Mouse (Mus musculus) limb, embryonic 11.5 days (tissue): Measurements from ENCODE around the gene Cdca7. TPM values are rescaled to one million over a fixed set of nuclear protein-coding genes. Genes with fewer than 3 reads are reported as not detected.

Experiments used
- ATAC-seq: fragments of 200-750 bp; cut with Nextera tagmentation; 2 replicates; pipeline ENCODE4 v1.8.0; 2017; ENCODE audit warnings: low read depth; ENCODE audit not compliant: insufficient number of reproducible peaks, low FRiP score, low TSS enrichment
- DNase-seq: peaks from one replicate; pipeline ENCODE4 v3.0.0-alpha.2; 2015; ENCODE audit warnings: low spot score
- H3K27ac ChIP-seq: fragments of 300-500 bp; sonication (generic); replicated peaks from 2 replicates; pipeline ENCODE4 v1.5.1; 2014; ENCODE audit warnings: low read depth, mild to moderate bottlenecking, low read length
- H3K27me3 ChIP-seq: fragments of 300-500 bp; sonication (generic); 2 replicates; pipeline ENCODE4 v1.6.1; 2014; ENCODE audit warnings: mild to moderate bottlenecking, low read length, mixed read lengths; ENCODE audit not compliant: control insufficient read depth, insufficient read depth
- H3K36me3 ChIP-seq: fragments of 300-500 bp; sonication (generic); 2 replicates; pipeline ENCODE4 v1.6.1; 2014; ENCODE audit warnings: mild to moderate bottlenecking, low read length, moderate library complexity, mixed read lengths; ENCODE audit not compliant: control insufficient read depth, insufficient read depth
- H3K4me1 ChIP-seq: fragments of 300-500 bp; sonication (generic); 2 replicates; pipeline ENCODE4 v1.6.1; 2014; ENCODE audit warnings: low read length, mixed read lengths; ENCODE audit not compliant: control insufficient read depth, insufficient read depth
- H3K4me2 ChIP-seq: fragments of 300-500 bp; sonication (generic); 2 replicates; pipeline ENCODE4 v1.6.1; 2014; ENCODE audit warnings: low read depth, mild to moderate bottlenecking, moderate library complexity; ENCODE audit not compliant: severe bottlenecking
- H3K4me3 ChIP-seq: fragments of 300-500 bp; sonication (generic); 2 replicates; pipeline ENCODE4 v1.5.1; 2014; ENCODE audit warnings: low read depth, low read length
- H3K9ac ChIP-seq: fragments of 300-500 bp; sonication (generic); 2 replicates; pipeline ENCODE4 v1.6.1; 2014; ENCODE audit warnings: mild to moderate bottlenecking, low read length
- H3K9me3 ChIP-seq: fragments of 300-500 bp; sonication (generic); 2 replicates; pipeline ENCODE4 v1.6.1; 2016; ENCODE audit warnings: low read length; ENCODE audit not compliant: control insufficient read depth
- WGBS: fragments of 180-500 bp; shearing (Covaris S2); extraction: QIAGEN DNeasy Blood & Tissue Kit; methylation state at CpG from one replicate; pipeline ENCODE4 v1.1.7; 2014; 5-methylcytosine and 5-hydroxymethylcytosine counted together
- polyA plus RNA-seq: library from polyadenylated mRNA; unstranded; fragments of >200 nt; fragmentation: Nextera tagmentation; extraction: Ambion mirVana; gene quantifications from 2 replicates; pipeline ENCODE4 v1.2.1, GENCODE M21; 2014

The Cdca7 gene
- polyA plus RNA-seq, 1 experiment from 2014 or later = 278 TPM

GRCm38 (mm10) chr2:72524022-72524421 is 48.1 kb downstream of the Cdca7 start:
- 23% methylated on average over 12 of the region's 12 CpGs for WGBS
- Histone ChIP-seq H3K9me3 (no peaks in the 10 kb centered on the region), H3K27me3 (no peaks in the 10 kb centered on the region), H3K4me2 (no peak overlapping the region), H3K36me3 (no peaks in the 10 kb centered on the region), H3K27ac (no peak overlapping the region), H3K9ac (no peak overlapping the region), H3K4me3 (no peak overlapping the region), H3K4me1 (0 out of 2 replicates have a peak, but pooled peaks cover 4% of the 10 kb centered on the region)
- DNase-seq = no peak
- ATAC-seq = no peak

GRCm38 (mm10) chr2:72525556-72525955 is 49.6 kb downstream of the Cdca7 start:
- DNase-seq (no peak), ATAC-seq (no peak)
- Histone ChIP-seq H3K4me2 (no peak overlapping the region), H3K4me1 (0 out of 2 replicates have a peak, but pooled peaks cover 4% of the 10 kb centered on the region), H3K9ac (no peak overlapping the region), H3K36me3 (no peaks in the 10 kb centered on the region), H3K9me3 (no peaks in the 10 kb centered on the region), H3K4me3 (no peak overlapping the region), H3K27me3 (no peaks in the 10 kb centered on the region), H3K27ac (no peak overlapping the region)
- WGBS = 81% methylated on average over 3 of the region's 3 CpGs

DNA sequence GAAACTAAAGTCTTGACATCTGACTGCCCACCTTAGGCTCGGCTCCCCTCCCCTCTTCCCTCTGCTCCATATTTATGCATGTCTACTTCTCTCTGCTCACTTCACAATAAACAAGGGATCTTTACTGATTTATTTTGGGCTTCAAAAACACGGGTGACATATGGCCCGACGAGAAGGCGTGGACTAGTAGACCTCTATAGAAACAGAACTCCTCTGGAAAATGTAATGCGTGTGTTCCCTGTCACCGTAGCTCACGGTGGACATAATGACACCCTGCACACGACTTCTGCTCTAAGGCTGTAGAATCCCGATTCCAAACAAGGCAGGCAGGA is 53.0 kb downstream of the Cdca7 start:
- no peak overlapping the region for H3K4me2 ChIP-seq
- no peak for DNase-seq

DNA sequence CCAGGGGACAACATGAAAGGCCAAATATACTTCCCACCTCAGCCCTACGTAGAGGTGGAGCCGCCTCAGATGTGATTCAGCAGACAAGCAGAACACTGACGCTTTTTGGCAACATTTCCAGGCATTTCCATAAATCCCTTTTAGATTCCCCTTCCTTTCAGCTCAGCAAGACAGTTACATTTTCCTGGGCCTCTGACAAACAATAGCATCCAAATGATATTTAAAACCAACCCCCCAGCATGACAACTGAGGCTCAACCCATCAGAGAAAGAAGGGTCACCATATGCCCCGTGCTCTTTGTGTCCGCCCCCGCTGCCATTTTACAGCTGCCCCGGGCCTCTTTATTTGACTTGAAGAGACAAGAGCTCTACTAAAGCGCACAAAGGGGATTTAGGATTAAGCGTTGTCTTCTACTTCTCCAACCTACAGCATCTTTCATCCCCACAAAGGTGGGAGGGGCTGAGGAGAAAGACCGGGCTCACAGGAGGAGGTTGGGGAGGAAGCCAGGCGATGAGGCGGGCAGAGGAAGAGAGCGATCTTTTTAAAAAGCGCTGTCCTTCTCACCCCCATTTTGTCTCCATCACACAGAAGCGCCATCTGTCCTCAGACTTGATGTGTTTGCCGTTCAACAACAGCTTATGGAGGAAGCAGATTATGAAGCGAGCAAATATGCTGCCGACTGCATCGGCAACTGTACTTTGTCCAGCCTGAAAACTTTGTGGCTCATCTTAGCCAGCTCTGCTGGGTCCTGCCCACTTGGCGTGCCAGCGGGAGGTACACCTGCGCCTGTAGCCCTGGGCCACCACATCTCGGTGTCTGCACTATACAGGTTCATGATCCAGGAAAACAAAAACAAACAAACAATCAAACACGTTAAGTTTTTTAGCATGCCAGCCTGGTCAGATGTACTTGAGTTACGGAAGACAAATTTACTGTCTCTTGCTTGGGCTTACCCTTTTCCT is 53.7 kb downstream of the Cdca7 start:
- Histone ChIP-seq H3K4me1 (no peaks in the 10 kb centered on the region), H3K36me3 (no peaks in the 10 kb centered on the region), H3K4me2 (no peak overlapping the region), H3K4me3 (no peak overlapping the region), H3K27me3 (no peaks in the 10 kb centered on the region), H3K9ac (no peak overlapping the region), H3K27ac (no peak overlapping the region), H3K9me3 (no peaks in the 10 kb centered on the region)
- WGBS = 54% methylated on average over 25 of the region's 25 CpGs
- no peak for ATAC-seq
- no peak for DNase-seq

More for the DNA sequence above, 53.0 kb downstream of the Cdca7 start:
- 82% methylated on average over 10 of the region's 10 CpGs for WGBS
- Histone ChIP-seq H3K27ac (no peak overlapping the region), H3K9me3 (no peaks in the 10 kb centered on the region), H3K36me3 (no peaks in the 10 kb centered on the region), H3K4me3 (no peak overlapping the region), H3K27me3 (no peaks in the 10 kb centered on the region), H3K4me1 (0 out of 2 replicates have a peak, but pooled peaks cover 3% of the 10 kb centered on the region), H3K9ac (no peak overlapping the region)
- ATAC-seq = no peak

DNA sequence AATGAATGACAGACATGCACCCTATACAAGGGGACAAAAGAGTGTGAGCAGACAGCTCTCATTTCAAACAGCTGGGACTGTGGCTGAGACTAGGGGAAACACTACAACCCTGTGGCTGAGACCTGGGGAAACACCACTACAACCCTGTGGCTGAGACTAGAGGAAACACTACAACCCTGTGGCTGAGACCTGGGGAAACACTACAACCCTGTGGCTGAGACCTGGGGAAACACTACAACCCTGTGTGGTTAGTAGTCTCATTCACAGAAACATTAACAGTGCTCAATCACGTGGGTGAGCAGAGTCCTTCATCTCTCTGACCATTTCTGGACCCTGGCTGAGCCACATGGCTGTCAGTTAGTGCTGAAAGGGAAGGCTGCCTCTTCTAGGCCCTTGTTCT is 59.9 kb downstream of the Cdca7 start:
- 46% methylated on average over 1 of the region's 1 CpGs for WGBS
- Histone ChIP-seq H3K4me3 (no peak overlapping the region), H3K27me3 (no peaks in the 10 kb centered on the region), H3K4me2 (no peak overlapping the region), H3K27ac (no peak overlapping the region), H3K9ac (no peak overlapping the region), H3K9me3 (no peaks in the 10 kb centered on the region), H3K36me3 (no peaks in the 10 kb centered on the region), H3K4me1 (no peaks in the 10 kb centered on the region)
- ATAC-seq (no peak), DNase-seq (no peak)

Other genes starting within 250 kb of the Cdca7 start
- gene Map3k20, start 190.5 kb upstream of the Cdca7 start, polyA plus RNA-seq = 10.1 and 10.6 TPM in 2 replicates